Mouse (Mus musculus): Measurements from ENCODE around the gene Sae1.

- TF ChIP-seq CTCF (IDR thresholded peaks at IDR 0.05; ENCODE audit: borderline replicate concordance, control insufficient read depth, extremely low read depth, insufficient read depth, low read length, poor library complexity), result no peak
- TF ChIP-seq POLR2A (IDR thresholded peaks at IDR 0.05; ENCODE audit: control insufficient read depth, extremely low read depth, insufficient read depth, low read length, poor library complexity), result no peak; the same call in 1 of the 2 replicates
These were observed 76.8 kb downstream of the Sae1 start for GRCm38 (mm10) chr7:16310521-16311452.

Measured in thymus, adult 2 months (tissue).